Mouse (Mus musculus) intestine, postnatal 0 days (tissue): ENCODE data around the gene Acer2. TPM values are rescaled to one million over a fixed set of nuclear protein-coding genes. Genes with fewer than 3 reads are reported as not detected.

Experiments used
- ATAC-seq: fragments of 200-750 bp; cut with Nextera tagmentation; 2 replicates; pipeline ENCODE4 v1.8.0; 2017; ENCODE audit warnings: mild to moderate bottlenecking, moderate TSS enrichment, moderate library complexity
- H3K27ac ChIP-seq: fragments of 300-500 bp; sonication (generic); 2 replicates; pipeline ENCODE4 v1.5.1; 2014; ENCODE audit warnings: mild to moderate bottlenecking, low read depth, low read length, moderate library complexity
- H3K27me3 ChIP-seq: fragments of 300-500 bp; sonication (generic); replicated peaks from 2 replicates; pipeline ENCODE4 v1.6.1; 2014; ENCODE audit warnings: low read length, mixed read lengths; ENCODE audit not compliant: control insufficient read depth, insufficient read depth
- H3K36me3 ChIP-seq: fragments of 300-500 bp; sonication (generic); 2 replicates; pipeline ENCODE4 v1.6.1; 2014; ENCODE audit warnings: mild to moderate bottlenecking, moderate library complexity; ENCODE audit not compliant: control insufficient read depth, insufficient read depth
- H3K4me1 ChIP-seq: fragments of 300-500 bp; sonication (generic); replicated peaks from 2 replicates; pipeline ENCODE4 v1.6.1; 2014; ENCODE audit warnings: antibody characterized with exemption, low read length, mixed read lengths; ENCODE audit not compliant: control insufficient read depth, insufficient read depth
- H3K4me2 ChIP-seq: fragments of 300-500 bp; sonication (generic); replicated peaks from 2 replicates; pipeline ENCODE4 v1.6.1; 2014; ENCODE audit warnings: low read depth, mild to moderate bottlenecking, moderate library complexity
- H3K4me3 ChIP-seq: fragments of 300-500 bp; sonication (generic); 2 replicates; pipeline ENCODE4 v1.5.1; 2014; ENCODE audit warnings: low read depth, low read length
- H3K9ac ChIP-seq: fragments of 300-500 bp; sonication (generic); 2 replicates; pipeline ENCODE4 v1.6.1; 2014; ENCODE audit warnings: mild to moderate bottlenecking, low read depth, low read length
- H3K9me3 ChIP-seq: fragments of 300-500 bp; sonication (generic); 2 replicates; pipeline ENCODE4 v1.6.1; 2016; ENCODE audit warnings: mixed run types; ENCODE audit not compliant: control insufficient read depth
- CTCF ChIP-seq: sonication (generic); IDR thresholded peaks from 2 replicates; pipeline ENCODE4 v1.5.1; 2016; ENCODE audit warnings: low read depth, mild to moderate bottlenecking, control low read depth, antibody characterized with exemption, moderate library complexity
- WGBS: fragments of 180-500 bp; shearing (Covaris S2); extraction: QIAGEN DNeasy Blood & Tissue Kit; methylation state at CpG from one replicate; pipeline ENCODE4 v1.1.7; 2014; 5-methylcytosine and 5-hydroxymethylcytosine counted together
- polyA plus RNA-seq: library from polyadenylated mRNA; unstranded; fragments of >200 nt; fragmentation: Nextera tagmentation; extraction: Ambion mirVana; gene quantifications from 2 replicates; pipeline ENCODE4 v1.2.1, GENCODE M21; 2015

Gene Acer2
- polyA plus RNA-seq, 1 experiment from 2014 or later = 9.7 TPM

DNA sequence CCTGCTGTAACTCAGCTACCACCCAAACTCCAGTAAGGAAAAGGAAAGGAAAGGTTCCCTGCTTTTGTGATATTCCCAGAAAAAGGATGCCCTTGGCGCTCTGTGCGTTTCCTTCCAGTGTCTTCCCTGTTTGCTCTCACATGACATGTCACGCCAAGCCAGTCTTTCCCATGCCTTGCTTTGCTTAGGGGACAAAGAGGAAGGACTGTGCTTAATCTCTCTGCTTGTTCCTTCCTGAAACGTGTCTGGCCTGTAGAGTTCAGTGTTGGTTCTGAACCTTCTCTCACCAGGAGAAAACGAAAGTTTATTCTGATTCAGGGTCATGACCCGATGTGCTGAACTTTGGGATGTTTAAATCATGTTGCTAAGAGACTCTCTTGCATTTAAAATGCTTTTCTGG is 28.2 kb downstream of the Acer2 start:
- no peaks in the 10 kb centered on the region for H3K9me3 ChIP-seq
- no peak overlapping the region for H3K27ac ChIP-seq
- WGBS = 50% methylated on average over 6 of the region's 6 CpGs
- no peak for ATAC-seq
- H3K27me3 ChIP-seq = no peaks in the 10 kb centered on the region
- no peak overlapping the region for H3K9ac ChIP-seq
- no peak overlapping the region for H3K4me3 ChIP-seq
- no peak for TF ChIP-seq CTCF
- H3K4me2 ChIP-seq = no peak overlapping the region
- H3K36me3 ChIP-seq = no peaks in the 10 kb centered on the region
- no peaks in the 10 kb centered on the region for H3K4me1 ChIP-seq

DNA sequence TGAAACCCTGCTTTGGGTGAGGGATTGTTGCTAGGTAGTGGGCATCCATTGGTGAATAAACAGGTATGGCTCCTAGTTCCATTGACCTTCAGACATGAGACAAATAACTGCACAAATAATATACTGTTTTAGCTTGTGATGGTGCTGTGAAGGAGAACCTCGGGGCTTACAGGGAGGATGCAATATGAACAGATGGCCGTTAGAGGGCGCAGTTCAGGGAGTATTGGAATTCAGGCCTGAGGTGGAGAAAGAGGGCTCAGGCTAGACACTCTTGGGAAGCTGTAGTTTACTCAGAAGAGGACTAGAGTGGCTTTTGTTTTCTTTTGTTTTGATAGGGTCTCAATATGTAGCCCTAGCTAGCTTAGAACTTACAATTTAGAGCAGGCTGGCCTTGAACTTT is 30.8 kb downstream of the Acer2 start:
- Histone ChIP-seq H3K4me2 (no peak overlapping the region), H3K27ac (no peak overlapping the region), H3K36me3 (no peaks in the 10 kb centered on the region), H3K4me3 (no peak overlapping the region), H3K27me3 (no peaks in the 10 kb centered on the region), H3K9ac (no peak overlapping the region), H3K9me3 (no peaks in the 10 kb centered on the region), H3K4me1 (no peaks in the 10 kb centered on the region)
- WGBS = 36% methylated on average over 3 of the region's 3 CpGs
- TF ChIP-seq CTCF = peak; percentile 61
- ATAC-seq = no peak

DNA sequence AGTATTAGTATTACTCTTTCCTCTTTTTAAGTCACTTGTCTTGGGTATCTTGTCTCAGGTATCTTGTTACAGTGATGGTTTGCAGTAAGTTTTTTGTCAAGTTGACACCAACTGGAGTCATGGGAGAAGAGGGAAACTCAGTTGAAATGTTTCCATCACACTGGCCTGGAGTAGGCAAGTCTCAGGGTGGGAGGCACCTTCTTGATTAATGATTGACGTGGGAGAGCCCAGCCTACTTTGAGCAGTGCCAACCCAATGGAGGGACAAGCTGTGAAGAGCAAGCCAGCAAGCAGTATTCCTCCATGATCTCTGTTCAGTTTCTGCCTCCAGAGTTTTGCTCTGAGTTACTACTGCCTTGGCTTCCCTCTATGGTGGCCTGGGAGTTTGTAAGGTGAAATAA is 31.7 kb downstream of the Acer2 start:
- WGBS = 86% methylated on average over 1 of the region's 1 CpGs
- H3K27ac ChIP-seq = no peak overlapping the region
- no peak for ATAC-seq
- no peaks in the 10 kb centered on the region for H3K27me3 ChIP-seq
- no peaks in the 10 kb centered on the region for H3K9me3 ChIP-seq
- H3K4me3 ChIP-seq = no peak overlapping the region
- no peak overlapping the region for H3K4me2 ChIP-seq
- no peak overlapping the region for H3K9ac ChIP-seq
- H3K36me3 ChIP-seq = no peaks in the 10 kb centered on the region
- H3K4me1 ChIP-seq = no peaks in the 10 kb centered on the region
- TF ChIP-seq CTCF = no peak

DNA sequence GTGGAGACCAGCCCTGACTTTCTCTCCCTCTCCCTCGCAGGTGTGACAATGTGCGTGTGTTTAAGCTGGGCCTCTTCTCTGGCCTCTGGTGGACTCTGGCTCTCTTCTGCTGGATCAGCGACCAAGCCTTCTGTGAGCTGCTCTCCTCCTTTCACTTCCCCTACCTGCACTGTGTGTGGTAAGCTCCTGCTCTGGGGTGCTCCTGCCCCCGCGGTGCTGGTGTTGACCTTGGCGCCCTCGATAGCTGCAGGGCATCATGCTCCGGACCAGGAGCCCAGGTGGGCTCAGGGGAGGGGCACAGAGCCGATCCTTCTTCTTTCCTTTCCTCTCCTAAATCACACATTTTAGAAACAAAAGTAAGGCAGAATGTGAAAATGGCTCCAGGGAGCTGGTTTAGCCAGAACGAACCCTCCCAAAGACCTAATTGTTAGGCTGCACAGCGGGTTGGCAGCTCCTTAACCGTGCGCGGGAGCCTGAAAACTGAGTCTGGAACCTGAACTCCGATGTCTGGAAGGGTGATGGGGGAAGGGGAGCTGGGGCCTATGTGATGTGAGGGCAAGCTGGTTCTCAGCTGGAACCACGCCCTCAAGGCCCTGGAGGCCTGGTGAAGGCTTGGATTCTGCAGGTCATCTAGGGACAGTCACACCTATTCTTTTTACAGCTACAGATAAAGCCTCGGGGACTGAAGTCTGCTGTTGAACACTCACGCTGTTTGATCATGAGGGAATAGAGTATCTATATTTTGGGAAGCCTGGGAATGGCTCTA is 37.6 kb downstream of the Acer2 start:
- Histone ChIP-seq H3K4me3 (no peak overlapping the region), H3K4me1 (peaks cover 6% of the 10 kb centered on the region; the same call in 1 of the 2 replicates), H3K27me3 (no peaks in the 10 kb centered on the region), H3K4me2 (peak overlapping the region; percentile 38), H3K27ac (no peak overlapping the region), H3K36me3 (no peaks in the 10 kb centered on the region), H3K9me3 (no peaks in the 10 kb centered on the region), H3K9ac (no peak overlapping the region)
- TF ChIP-seq CTCF = no peak
- 28% methylated on average over 18 of the region's 18 CpGs for WGBS
- peak; percentile 94 for ATAC-seq

DNA sequence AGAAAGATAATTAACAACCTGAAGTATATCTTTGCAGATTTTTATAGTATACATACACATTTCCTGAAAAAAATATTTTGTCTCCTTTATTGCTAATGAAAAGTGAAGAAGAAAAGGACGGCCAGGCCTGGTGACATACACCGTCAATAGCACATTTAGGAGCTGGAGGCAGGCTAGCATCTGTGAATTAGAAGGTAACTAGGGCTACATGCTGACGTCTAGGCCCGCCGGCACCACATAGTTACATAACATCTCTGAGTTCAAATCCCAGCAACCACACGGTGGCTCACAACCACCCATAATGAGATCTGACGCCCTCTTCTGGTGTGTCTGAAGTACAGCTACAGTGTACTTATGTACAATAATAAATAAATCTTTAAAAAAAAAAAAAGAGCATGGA is 38.6 kb downstream of the Acer2 start:
- no peaks in the 10 kb centered on the region for H3K27me3 ChIP-seq
- no peak overlapping the region for H3K27ac ChIP-seq
- H3K4me3 ChIP-seq = no peak overlapping the region
- TF ChIP-seq CTCF = no peak
- H3K9me3 ChIP-seq = no peaks in the 10 kb centered on the region
- no peak overlapping the region for H3K9ac ChIP-seq
- no peaks in the 10 kb centered on the region for H3K36me3 ChIP-seq
- no peak overlapping the region for H3K4me2 ChIP-seq
- 81% methylated on average over 7 of the region's 7 CpGs for WGBS
- H3K4me1 ChIP-seq = peaks cover 6% of the 10 kb centered on the region; the same call in 1 of the 2 replicates
- no peak for ATAC-seq

DNA sequence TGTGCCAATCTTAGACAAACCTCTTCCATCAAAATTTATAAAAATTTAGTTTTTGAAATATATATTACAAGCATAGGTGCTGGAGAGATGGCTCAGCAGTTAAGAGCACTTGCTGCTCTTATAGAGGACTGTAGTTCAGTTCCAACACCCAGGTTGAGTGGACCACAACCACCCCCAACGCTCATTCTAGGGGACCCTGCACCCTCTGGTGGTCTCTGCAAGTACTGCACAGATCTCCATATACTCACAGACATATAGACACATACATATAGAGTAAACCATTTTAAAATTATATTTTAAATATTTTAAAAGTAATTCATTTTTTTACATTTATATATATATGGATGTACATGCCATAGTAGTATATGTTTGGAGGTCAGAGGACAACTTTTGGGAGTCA is 41.9 kb downstream of the Acer2 start:
- ATAC-seq = no peak
- no peak overlapping the region for H3K27ac ChIP-seq
- no peaks in the 10 kb centered on the region for H3K9me3 ChIP-seq
- no peaks in the 10 kb centered on the region for H3K36me3 ChIP-seq
- WGBS = 56% methylated on average over 1 of the region's 1 CpGs
- no peak overlapping the region for H3K4me2 ChIP-seq
- H3K4me1 ChIP-seq = peaks cover 6% of the 10 kb centered on the region; the same call in 1 of the 2 replicates
- no peak overlapping the region for H3K9ac ChIP-seq
- H3K27me3 ChIP-seq = no peaks in the 10 kb centered on the region
- TF ChIP-seq CTCF = peak; percentile 44; the same call in 1 of the 2 replicates
- H3K4me3 ChIP-seq = no peak overlapping the region
